Mouse (Mus musculus) lung, adult 2 months (tissue): ENCODE results near the gene Phf21a. TPM values are rescaled to one million over a fixed set of nuclear protein-coding genes. Genes with fewer than 3 reads are reported as not detected.

ENCODE experiments used
- DNase-seq: peaks from one replicate; pipeline ENCODE4 v3.0.0; 2022
- H3K4me1 ChIP-seq: fragments of 200-500 bp; 2 replicates; pipeline ENCODE4 v1.6.1; 2011; ENCODE audit warnings: low read length; ENCODE audit not compliant: control insufficient read depth, insufficient read depth
- H3K4me3 ChIP-seq: fragments of 200-500 bp; replicated peaks from 2 replicates; pipeline ENCODE3; 2011; ENCODE audit warnings: low read depth, mild to moderate bottlenecking, control low read depth, low read length; ENCODE audit errors: extremely low read depth
- CTCF ChIP-seq: fragments of 200-500 bp; IDR thresholded peaks from 2 replicates; pipeline ENCODE4 v1.5.1; 2011; ENCODE audit warnings: mild to moderate bottlenecking, low read length, control low read depth; ENCODE audit not compliant: insufficient read depth
- POLR2A ChIP-seq: fragments of 200-500 bp; IDR thresholded peaks from 2 replicates; pipeline ENCODE4 v1.6.1; 2011; ENCODE audit warnings: low read depth, mild to moderate bottlenecking, control low read depth, low read length, borderline replicate concordance; ENCODE audit errors: extremely low read depth
- WGBS: fragments of 180-500 bp; shearing (Covaris S2); methylation state at CpG from one replicate; pipeline ENCODE4 v1.1.7; 2018; 5-methylcytosine and 5-hydroxymethylcytosine counted together
- polyA plus RNA-seq: library from polyadenylated mRNA; depleted of rRNA; stranded (reverse); fragments of >200 nt; gene quantifications from 2 replicates; pipeline ENCODE4 v1.2.3, GENCODE M21; 2012

Gene Phf21a
- polyA plus RNA-seq, 1 experiment = 49.9 TPM

- H3K4me3 ChIP-seq = no peak overlapping the region
- DNase-seq = no peak
- TF ChIP-seq POLR2A = no peak
- no peak for TF ChIP-seq CTCF
- no peaks in the 10 kb centered on the region; the same call in 1 of the 2 replicates for H3K4me1 ChIP-seq
- 68% methylated on average over 3 of the region's 3 CpGs for WGBS
Measured at GRCm38 (mm10) chr2:92241317-92241716, 148.4 kb downstream of the Phf21a start.

- Histone ChIP-seq H3K4me3 (no peak overlapping the region), H3K4me1 (no peaks in the 10 kb centered on the region)
- WGBS = 90% methylated on average over 1 of the region's 1 CpGs
- TF ChIP-seq CTCF (no peak), POLR2A (no peak)
- DNase-seq = no peak
Measured at GRCm38 (mm10) chr2:92246112-92246511, 153.2 kb downstream of the Phf21a start.

- Histone ChIP-seq H3K4me3 (no peak overlapping the region), H3K4me1 (no peaks in the 10 kb centered on the region)
- DNase-seq = no peak
- TF ChIP-seq CTCF (no peak), POLR2A (no peak)
- WGBS = 97% methylated on average over 2 of the region's 2 CpGs
Measured at GRCm38 (mm10) chr2:92247711-92248110, 154.8 kb downstream of the Phf21a start.

GRCm38 (mm10) chr2:92250472-92250871 is 157.6 kb downstream of the Phf21a start:
- Histone ChIP-seq H3K4me1 (no peaks in the 10 kb centered on the region), H3K4me3 (no peak overlapping the region)
- DNase-seq = no peak
- WGBS = 78% methylated on average over 2 of the region's 2 CpGs
- no peak for TF ChIP-seq POLR2A
- TF ChIP-seq CTCF = no peak

- no peak for DNase-seq
- Histone ChIP-seq H3K4me3 (no peak overlapping the region), H3K4me1 (peaks cover 4% of the 10 kb centered on the region)
- no peak for TF ChIP-seq CTCF
- no peak for TF ChIP-seq POLR2A
- WGBS = 73% methylated on average over 5 of the region's 5 CpGs
Measured at GRCm38 (mm10) chr2:92253777-92254176, 160.9 kb downstream of the Phf21a start.

- H3K4me3 ChIP-seq = no peak overlapping the region
- DNase-seq = no peak
- WGBS = 48% methylated on average over 7 of the region's 7 CpGs
- TF ChIP-seq POLR2A = no peak
- TF ChIP-seq CTCF = no peak
- peaks cover 4% of the 10 kb centered on the region for H3K4me1 ChIP-seq
Measured at GRCm38 (mm10) chr2:92256141-92256540, 163.2 kb downstream of the Phf21a start.

- WGBS = 55% methylated on average over 4 of the region's 4 CpGs
- H3K4me3 ChIP-seq = no peak overlapping the region
- no peak for DNase-seq
- TF ChIP-seq CTCF = no peak
- TF ChIP-seq POLR2A = no peak
- H3K4me1 ChIP-seq = peaks cover 4% of the 10 kb centered on the region
Measured at GRCm38 (mm10) chr2:92257372-92257956, 164.5 kb downstream of the Phf21a start.

GRCm38 (mm10) chr2:92259924-92260323 is 167.0 kb downstream of the Phf21a start:
- Histone ChIP-seq H3K4me1 (peaks cover 4% of the 10 kb centered on the region), H3K4me3 (no peak overlapping the region)
- no peak for DNase-seq
- WGBS = 54% methylated on average over 2 of the region's 2 CpGs
- no peak for TF ChIP-seq POLR2A
- TF ChIP-seq CTCF = no peak

GRCm38 (mm10) chr2:92266100-92266617 is 173.2 kb downstream of the Phf21a start:
- WGBS = 52% methylated on average over 9 of the region's 9 CpGs
- Histone ChIP-seq H3K4me3 (no peak overlapping the region), H3K4me1 (peaks cover 5% of the 10 kb centered on the region; the same call in 1 of the 2 replicates)
- DNase-seq = no peak
- no peak for TF ChIP-seq CTCF
- TF ChIP-seq POLR2A = no peak

GRCm38 (mm10) chr2:92269227-92269626 is 176.3 kb downstream of the Phf21a start:
- DNase-seq = no peak
- WGBS = 62% methylated on average over 5 of the region's 5 CpGs
- H3K4me1 ChIP-seq = peaks cover 8% of the 10 kb centered on the region; the same call in 1 of the 2 replicates
- TF ChIP-seq CTCF (no peak), POLR2A (no peak)
- H3K4me3 ChIP-seq = no peak overlapping the region
